Mouse (Mus musculus): Measurements from ENCODE around the gene Creb3.

- TF ChIP-seq CTCF (IDR thresholded peaks at IDR 0.05; ENCODE audit: low read depth) = no peak
- no peak for TF ChIP-seq EP300 (IDR thresholded peaks at IDR 0.05; ENCODE audit: low read depth)
These were observed 46.1 kb upstream of the Creb3 start for GRCm38 (mm10) chr4:43515764-43516708.

Data from liver, embryonic 14.5 days (tissue).